Mouse (Mus musculus) urinary bladder, postnatal 36 days (tissue): ENCODE results near the gene Irx1.

Experiments
- DNase-seq, 2 experiments: peaks; one replicate each; pipeline ENCODE4 v3.0.0; 2022; ENCODE audit warnings: low spot score in 2 of 2, mixed read lengths in 1 of 2

Irx1 gene

DNA sequence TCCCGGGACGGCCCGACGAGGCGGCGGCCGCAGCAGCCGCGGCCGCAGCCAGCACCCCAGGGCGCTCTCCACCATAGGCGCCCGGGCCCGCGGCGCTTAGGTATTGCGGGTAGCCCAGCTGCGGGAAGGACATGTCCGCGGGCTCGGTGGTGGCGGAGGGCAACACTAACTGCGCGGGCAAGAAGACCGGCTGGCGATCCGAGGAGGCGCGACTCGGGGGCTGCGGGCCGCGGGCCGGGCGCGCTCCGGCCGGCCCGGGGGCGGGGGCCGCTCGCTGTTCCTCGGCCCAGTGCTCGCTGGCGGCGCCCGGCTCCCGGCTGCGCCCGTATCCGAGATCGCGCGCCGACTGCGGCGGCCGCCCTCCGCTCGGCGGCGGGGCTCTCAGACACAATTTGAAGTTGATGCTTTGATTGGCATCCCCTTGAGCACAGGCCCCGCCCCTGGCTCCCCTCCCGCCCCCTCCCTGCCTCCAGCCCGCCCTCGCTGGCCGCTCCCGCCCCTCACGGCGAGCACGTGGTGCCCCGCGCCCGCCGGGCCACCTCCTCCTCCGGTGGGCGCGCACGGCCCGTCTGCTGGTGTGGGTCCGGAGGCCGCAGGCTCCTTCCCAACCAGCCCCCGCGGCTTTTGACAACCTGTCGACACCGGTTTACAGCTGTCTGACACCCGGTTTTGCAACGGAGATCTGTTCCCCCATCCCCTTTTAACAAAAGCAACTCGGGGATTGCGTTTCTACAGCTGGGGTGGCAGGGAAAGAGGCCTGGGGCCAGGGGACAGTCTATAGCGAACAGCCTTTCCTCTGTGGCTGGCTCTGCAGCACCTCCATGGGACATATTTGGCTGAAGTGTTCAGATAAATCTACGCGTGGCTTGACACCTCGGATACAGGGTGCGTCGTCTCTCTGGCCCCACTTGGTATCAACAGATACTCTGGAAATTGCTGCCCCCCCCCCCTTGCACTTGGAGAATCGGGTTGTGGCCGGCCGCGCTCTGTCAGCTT lies at the start of gene Irx1:
TSS of gene Irx1 (minus strand) at position 368 of the 996 bp plus-strand sequence.
- DNase-seq = no peak

DNA sequence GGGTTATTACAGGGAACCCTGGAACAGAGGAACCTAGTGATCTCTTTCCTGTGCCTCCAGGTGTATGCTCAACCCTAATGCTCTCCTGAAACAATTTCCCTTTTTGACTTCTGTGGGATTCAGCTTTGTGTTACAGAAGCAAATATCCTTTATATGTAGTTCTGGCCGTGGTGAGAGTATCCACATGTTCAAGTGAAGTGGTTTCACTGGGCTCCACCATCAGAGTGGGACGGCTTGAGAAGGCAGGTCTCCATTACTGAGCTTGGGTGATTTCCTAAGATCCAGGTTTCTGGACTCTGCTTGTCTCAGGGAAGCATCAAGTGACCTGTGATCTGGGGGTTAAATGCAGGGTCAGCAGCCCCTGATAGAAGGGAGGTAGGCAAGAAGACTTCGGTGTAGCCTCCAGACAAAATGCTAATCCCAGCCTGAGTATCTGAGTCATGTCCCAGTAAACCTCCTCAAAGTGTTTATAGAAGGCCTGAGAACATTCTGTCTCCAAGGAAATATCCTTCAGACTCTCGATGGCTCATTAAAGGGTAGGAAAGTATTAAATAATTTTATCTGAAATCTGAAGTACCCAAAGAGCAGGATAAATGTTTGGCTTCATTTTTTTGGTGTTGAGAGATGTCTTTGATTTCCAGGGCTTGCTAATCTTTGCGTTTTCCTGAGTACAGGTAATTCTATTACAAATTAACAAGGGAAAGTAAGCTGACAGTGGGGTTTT lies 16.6 kb upstream of the Irx1 start:
- DNase-seq = no peak

DNA sequence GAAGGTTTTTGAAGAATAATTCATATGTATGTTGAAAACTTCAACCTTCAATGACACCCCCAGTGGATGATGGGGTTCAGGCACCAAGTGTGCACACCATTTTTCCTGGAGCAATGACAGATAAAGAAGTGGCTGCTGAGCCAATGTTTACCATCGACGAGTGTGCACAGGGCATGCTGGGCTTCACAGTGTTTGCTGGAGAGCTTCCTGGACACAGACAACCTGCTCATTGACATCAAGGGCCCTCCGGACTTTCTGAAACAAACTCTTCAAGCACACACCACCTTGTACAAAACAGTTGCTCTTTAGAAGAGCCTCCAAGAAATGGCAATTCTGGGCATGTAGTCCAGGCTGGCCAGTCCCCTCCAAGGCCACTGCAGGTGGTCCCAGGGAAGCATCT lies 12.2 kb upstream of the Irx1 start:
- DNase-seq = no peak

DNA sequence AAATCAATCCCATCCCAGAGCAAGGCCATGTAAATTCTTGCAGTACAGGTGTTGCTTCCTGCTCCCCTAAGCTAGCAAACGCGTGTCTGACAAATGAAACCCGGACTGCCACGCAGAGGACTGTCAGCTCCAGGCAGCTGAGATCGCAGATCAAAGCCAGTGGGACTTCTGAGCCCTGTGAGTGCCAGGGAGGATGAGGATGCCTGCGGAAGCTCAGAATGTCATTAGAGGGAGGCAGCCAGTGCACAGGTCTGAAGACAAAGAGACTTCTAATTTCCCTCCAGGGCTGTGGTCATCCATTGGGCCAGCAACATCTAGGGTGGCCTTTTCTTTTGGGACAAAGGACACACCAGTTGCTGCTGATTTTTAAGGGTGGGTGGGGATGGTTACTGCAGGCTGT lies 4.8 kb upstream of the Irx1 start:
- no peak for DNase-seq

DNA sequence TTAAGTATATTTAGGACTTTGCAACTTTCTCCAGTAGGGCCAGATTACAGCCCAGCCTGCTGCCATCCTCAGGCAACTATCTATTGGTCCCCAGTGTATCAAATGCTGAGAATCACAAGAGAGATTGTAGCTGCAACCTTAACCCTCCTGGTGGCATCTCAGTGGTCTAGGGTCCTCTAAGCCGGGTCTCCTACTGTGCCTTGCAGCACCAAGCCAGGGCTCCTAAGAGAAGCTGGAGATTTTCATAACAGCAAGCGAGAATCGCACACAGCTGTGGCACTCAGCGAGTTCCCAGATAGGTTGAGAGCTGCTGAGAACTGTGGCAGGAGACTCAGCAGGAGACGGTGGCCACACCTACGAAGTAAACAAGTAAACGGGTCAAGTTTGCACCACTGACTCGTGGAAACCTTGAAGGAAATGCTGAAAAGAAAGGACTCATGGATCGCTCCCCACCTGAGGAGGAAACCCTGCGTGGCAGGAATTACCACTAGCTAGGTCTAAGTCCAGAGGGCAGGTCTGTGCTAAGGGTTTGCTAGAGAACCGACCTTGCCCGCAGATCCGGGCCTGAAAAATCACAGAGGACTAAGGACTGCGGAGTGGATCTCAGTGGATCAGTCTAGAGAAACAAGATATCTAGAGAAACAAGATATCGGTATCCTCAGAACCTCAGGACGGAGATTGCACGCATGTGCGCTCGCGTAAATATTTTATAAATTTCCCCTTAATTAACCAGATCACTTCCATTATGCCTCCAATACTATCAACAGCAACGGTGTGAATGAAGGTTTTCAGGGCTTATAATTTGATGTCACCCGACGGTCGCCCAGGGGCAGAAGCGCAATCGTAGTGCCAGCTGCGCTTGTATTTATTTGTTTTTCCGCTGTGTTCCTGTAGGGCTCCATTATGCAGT lies 4.1 kb upstream of the Irx1 start:
- no peak for DNase-seq

DNA sequence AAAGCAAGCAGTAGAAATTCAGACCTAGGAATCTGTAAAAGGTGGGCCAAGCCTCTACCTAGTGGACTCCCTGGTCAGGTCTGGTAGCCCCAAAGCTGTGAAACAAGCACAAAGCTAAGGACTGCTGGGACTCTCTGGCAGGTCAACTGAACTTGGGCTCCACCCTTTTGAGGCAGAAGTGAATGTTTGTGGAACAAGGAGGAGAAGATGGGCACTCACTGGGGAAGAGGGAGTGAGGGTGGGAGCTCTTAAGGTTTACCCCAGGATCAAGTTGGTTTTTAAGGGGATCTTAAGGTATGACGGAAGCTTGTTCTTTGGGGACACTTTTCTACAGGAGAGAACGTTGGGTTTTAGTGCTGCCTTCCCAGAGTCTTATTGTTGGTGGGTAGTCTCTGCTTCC lies 3.1 kb upstream of the Irx1 start:
- DNase-seq = no peak

DNA sequence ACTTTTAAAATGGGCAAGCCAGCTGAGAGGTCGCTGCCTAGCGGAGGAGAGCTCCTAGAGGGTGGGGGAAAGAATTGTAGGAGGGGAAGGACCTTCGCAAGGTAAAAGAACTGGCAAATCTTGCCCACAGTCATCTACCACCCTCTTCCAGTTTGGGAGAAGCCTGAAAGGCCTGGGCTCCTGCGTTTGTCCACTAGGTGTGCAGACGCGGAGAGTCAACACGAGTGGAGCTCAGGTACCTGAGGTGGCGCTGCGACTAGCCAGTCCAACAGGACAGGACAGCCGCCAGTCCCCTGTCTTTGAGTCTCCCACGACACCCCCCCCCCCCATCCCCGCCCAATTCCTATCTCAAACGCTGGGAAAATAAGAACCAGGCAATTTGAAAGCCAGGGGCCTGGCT lies 843 bp upstream of the Irx1 start:
- no peak for DNase-seq

DNA sequence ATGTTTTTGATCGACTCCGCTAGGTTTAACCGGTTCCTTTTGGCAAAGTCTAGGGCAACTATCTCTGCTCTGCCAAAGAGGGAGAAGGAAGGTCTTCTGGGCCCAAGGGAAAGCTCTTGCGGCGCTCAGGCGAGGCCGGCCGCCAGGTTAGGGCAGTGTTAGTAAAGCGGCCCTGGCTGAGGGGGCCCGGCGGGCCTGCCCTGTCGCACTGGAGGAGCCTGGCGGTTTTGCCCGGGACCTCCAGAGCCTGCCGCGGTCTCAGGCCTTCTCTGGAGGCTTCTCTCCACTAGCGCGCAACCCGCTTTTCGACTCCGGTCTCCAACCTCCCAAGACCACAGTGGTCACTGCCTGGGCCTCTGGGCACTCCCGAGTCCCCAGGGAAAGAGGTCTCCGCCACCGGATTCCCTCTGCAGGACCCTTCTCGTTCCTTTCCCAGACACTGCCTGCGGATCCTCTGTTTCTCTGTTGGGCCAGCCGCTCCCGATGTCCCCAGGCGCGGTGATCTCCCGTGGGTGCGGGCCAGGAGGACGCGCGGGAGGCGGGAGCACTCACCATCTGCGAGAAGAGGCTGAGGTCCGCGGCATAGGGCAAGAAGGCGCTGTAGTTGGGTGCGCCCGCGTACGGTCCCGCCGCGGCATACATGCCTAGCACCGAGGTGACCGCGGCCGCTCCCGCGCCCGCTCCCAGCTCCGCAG lies 715 bp downstream of the Irx1 start:
- DNase-seq = no peak

DNA sequence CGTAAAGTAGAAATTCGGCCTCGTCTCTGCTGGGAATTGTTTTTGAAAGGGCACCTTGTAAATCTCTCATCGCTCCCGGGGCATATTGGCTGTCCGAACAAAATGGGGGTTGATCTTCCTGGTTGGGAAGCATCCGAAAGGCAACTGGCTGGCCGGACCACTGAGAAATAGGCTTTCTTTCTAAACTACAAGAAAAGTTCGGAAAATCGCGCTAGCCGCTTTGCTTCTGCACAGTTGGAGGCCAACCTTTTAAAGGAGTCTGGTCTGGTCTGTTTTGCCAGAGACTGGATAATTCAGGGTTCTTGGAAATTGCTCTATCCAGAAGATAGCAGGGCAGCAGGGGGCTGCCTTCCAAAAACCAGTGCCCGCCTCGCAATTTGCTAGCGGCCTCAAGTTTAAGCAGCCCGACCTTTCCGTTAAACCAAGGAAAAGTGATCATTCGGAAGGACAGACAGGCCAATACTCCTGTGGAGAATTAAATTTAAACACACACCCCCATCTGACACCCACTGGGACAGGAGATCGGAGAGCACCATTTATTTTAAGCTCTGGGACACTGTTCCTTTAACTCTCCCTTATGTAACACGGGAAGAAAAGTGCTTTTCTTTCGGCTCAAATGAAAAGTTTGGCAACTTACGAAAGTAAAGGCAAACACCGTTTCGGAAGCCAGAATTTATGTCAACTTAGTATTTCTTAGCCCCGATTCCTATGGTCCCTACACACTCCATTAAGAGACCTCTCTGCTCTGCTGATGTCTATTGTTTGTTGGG lies 1.4 kb downstream of the Irx1 start:
- DNase-seq = no peak

DNA sequence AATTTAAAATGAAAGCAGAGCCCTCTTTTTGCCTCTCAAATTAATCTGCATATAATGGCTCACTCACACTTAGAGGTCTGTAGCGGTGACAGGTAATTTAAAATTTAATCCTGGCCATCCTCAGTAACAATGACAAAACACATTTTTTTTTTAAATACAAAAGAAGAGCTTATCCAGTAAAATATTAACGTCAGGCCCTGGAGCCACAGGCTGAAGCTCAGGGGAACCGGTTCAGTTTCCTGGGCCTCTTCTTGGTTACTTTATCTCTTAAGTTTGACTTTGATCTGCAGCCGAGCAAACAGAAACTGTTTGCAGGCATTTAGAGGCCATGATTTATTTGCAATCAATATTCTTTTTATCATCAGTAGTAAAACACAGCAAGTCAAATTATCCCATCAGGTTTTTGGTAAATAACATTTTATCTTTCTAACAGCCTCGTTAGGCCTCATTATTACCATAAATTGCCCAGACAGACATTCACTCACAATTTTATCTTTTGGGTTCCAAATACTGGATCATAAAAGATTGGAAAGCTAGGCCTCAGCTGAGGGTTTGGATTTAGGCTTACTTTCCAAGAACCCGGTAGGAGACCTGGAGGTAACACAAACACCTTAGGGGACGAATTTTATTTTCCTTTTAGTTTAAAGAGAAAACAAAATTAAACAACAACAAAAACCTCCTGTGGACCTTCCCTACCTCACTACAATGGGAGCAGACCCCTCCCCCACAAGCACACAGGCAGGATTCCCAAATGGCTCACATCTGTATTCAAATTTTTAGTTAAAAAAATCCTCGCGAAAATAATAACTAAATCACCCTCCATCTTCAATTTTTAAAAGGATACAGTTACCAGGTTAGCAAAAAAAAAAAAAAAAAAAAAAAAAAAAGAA lies 2.4 kb downstream of the Irx1 start:
- DNase-seq = no peak

DNA sequence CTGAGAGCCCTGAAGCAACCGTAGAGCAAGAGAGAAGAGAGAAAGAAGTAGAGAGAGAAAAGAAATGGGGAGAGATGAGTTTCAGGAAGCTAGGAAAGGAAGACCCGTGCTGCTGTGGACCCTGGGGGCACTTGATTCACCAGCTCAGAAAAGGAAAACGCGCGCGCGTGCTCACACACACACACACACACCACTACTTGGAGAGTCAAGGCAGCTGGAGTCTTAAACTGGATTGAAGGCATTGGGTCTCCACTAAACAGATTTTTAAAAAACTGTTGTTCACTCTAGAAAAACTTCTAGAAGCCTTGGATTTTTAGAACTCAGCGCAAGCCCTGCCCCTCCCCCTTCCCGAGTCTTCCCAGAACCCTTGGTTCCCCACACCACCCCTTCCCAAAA lies 3.2 kb downstream of the Irx1 start:
- DNase-seq = no peak

DNA sequence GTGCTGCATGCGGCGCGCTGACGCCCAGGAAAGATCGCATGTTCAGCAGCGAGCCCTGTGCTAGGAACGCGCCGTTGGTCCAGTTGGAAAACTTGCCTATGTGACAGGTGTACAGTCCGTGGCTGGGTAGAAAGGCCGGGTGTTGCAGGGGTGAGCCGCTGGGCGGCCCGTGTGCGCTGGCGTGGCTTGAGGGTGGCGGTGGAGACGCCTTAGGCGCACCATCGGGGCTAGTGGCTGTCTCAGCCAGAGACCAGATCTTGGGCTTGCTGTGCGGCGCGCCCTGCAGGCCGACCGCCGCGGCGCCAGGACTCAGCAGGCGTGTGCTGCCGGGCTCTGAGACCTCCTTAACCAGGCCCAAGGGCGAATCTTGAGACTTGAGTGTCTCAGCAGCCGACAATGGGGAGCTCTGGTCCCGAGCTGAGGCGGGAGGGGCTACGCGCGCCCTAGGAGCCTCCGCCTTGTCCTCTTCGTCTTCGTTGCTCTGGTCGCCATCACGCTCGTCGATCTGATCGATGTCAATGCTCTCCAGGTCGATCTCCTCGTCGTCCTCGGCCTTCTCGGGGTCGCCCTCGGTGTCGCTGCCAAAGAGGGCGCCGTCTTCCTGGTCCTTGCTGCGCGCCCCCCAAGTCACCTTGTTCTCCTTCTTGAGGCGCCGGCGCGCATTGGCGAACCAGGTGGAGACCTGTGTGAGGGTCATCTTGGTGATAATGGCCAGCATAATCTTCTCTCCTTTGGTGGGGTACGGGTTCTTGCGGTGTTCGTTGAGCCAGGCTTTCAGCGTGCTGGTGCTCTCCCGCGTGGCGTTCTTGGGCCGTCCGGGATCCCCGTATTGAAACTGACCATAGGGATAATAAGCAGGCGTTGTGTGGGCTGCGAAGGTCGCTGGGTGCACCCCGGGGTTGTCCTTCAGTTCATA lies 3.9 kb downstream of the Irx1 start:
- DNase-seq = no peak

DNA sequence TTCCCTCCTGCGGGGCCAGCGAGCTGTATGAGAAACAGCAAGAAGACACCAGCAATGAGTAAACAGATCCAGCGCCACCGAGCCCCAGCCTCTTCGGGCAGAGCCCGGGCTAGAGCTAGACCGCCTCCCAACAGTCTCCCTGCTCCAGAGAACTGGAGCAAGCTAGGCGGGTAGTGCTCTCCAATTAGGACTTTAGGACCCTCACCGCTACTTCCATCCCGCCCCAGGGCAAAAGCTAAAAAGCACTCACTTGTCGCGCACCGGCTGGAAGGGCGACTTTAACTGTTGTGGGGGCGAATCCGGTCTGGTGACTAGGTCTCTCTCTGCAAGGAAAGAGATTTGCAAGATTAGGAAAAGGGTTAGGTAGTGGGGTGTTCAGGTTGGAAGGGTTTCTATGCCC lies 4.9 kb downstream of the Irx1 start:
- DNase-seq = no peak

DNA sequence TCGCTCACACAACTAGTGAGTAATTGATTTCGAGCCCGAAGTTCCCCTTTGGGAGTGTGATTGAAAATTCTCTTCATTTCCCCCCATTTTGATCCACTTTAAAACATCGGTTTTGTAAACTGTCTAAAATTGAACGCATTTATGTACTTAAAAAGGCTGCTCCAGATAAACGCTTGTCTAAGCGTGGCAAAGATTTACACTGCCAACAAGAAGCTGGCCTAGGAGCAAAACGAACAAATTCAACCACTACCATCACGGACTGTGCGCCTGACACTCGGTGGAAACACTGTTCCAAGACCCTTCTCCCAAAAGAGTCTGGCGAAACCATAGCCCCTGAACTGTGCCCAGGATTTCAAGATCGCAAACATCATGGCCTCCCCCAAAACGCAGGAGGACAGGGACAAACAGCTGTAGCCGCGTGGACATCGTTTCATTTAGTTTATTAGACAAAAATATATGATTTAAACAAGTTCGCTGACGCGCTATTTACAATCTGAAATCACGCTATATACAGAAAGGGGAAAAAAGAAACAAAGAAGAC lies 5.6 kb downstream of the Irx1 start:
- DNase-seq = no peak

DNA sequence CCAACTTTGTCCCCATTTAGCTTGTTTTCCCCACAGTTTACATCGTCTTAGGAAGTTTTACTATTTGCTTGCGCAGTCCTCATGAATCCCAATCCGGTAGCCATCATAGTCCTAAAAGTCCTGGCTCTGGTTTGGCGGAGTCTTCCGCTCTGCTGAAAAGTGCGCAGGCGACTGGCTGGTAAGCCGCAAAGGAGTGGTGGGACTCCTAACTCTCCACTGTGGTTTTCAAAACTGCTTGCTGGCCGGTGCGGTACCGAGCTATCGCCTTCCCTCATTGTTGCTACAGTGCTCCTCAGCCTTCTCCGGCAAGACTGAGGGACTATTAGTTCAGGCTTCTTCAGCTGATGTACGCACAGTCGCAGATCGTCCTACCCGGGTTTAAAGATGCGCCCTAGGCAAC lies 6.4 kb downstream of the Irx1 start:
- no peak for DNase-seq

DNA sequence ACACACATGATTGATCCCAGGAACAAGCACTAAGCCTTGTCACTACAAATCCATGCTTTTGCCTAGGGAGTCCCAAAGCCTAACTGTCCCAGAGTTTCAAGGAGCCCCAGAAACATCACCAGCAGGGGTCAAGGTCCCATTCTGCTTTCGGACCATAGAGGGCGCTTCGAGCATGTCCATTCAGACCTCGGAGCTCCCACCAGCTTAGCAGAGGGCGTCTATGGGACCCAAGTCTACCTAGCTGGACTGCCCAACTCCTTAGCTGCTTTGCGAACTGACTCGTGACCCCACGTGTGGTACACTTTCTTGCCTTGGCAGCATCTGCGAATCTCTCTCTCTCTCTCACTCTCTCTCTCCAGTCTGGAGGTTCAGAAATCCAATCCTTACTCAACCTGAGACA lies 7.0 kb downstream of the Irx1 start:
- no peak for DNase-seq

DNA sequence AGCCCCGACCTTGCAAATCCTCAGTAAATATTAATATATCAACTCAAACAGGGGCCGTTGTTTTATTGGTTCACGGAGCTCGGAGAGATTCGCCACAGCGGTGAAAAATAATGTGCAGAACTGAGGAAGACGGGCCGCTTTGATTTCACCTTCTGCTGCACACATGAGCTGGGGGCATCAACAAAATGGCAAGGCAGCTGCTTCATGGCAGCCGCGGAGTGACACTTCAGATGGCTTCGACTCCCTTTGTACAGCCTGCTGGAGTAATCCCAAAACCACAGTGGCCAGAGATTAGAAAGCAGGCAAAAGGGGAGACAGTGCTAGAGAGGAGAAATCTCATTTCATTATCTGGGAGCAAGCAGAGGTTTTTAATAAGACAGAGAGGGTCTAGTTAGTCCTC lies 11.6 kb downstream of the Irx1 start:
- DNase-seq = no peak

DNA sequence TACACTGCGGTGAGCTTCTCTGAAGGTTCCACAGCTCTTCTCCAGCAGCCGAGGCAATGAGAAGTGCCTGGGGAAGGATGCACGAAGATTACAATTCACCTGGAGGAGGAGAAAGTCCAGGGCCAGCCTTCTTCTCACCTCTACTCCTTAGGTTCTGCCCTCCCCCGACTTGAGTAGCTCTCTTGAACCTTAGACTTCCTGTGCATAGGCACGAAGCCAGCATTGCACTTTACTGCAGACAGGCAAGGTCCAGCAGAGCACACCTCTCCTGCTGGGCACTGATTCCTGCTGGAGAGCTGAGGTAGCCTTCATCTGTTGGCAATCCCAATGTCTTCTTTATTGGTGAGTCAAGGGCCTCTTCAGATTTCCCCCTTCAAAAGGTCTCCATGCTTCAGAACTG lies 13.7 kb downstream of the Irx1 start:
- DNase-seq = no peak
